Mouse (Mus musculus) midbrain, embryonic 11.5 days (tissue): ENCODE measurements around the gene Hspb6. TPM values are rescaled to one million over a fixed set of nuclear protein-coding genes. Genes with fewer than 3 reads are reported as not detected.

ENCODE experiments used
- ATAC-seq: fragments of 200-750 bp; cut with Nextera tagmentation; 2 replicates; pipeline ENCODE4 v1.8.0; 2017; ENCODE audit warnings: moderate TSS enrichment, moderate library complexity; ENCODE audit not compliant: low FRiP score
- DNase-seq: peaks from one replicate; pipeline ENCODE4 v3.0.0; 2015; ENCODE audit warnings: low spot score; ENCODE audit errors: missing footprints
- H3K27ac ChIP-seq: fragments of 300-500 bp; sonication (generic); 2 replicates; pipeline ENCODE4 v1.5.1; 2014; ENCODE audit warnings: low read depth, low read length
- H3K27me3 ChIP-seq: fragments of 300-500 bp; sonication (generic); 2 replicates; pipeline ENCODE4 v1.6.1; 2014; ENCODE audit warnings: mild to moderate bottlenecking, low read length, moderate library complexity, mixed read lengths; ENCODE audit not compliant: control insufficient read depth, insufficient read depth
- H3K36me3 ChIP-seq: fragments of 300-500 bp; sonication (generic); 2 replicates; pipeline ENCODE4 v1.6.1; 2014; ENCODE audit warnings: mild to moderate bottlenecking, low read length, moderate library complexity, mixed read lengths; ENCODE audit not compliant: control insufficient read depth, insufficient read depth
- H3K4me1 ChIP-seq: fragments of 300-500 bp; sonication (generic); 2 replicates; pipeline ENCODE4 v1.6.1; 2014; ENCODE audit warnings: low read length; ENCODE audit not compliant: control insufficient read depth, insufficient read depth
- H3K4me2 ChIP-seq: fragments of 300-500 bp; sonication (generic); 2 replicates; pipeline ENCODE4 v1.6.1; 2014; ENCODE audit warnings: mild to moderate bottlenecking, moderate library complexity
- H3K4me3 ChIP-seq: fragments of 300-500 bp; sonication (generic); 2 replicates; pipeline ENCODE4 v1.5.1; 2014; ENCODE audit warnings: low read depth, low read length
- H3K9ac ChIP-seq: fragments of 300-500 bp; sonication (generic); 2 replicates; pipeline ENCODE4 v1.6.1; 2014; ENCODE audit warnings: low read length
- H3K9me3 ChIP-seq: fragments of 300-500 bp; sonication (generic); 2 replicates; pipeline ENCODE4 v1.6.1; 2016; ENCODE audit warnings: low read length; ENCODE audit not compliant: control insufficient read depth
- WGBS: fragments of 180-500 bp; shearing (Covaris S2); extraction: QIAGEN DNeasy Blood & Tissue Kit; methylation state at CpG from one replicate; pipeline ENCODE4 v1.1.7; 2014; 5-methylcytosine and 5-hydroxymethylcytosine counted together
- polyA plus RNA-seq: library from polyadenylated mRNA; unstranded; fragments of >200 nt; fragmentation: Nextera tagmentation; extraction: Ambion mirVana; gene quantifications from 2 replicates; pipeline ENCODE4 v1.2.1, GENCODE M21; 2014

Hspb6 gene
- 4.2 and 4.6 TPM in 2 replicates for polyA plus RNA-seq

DNA sequence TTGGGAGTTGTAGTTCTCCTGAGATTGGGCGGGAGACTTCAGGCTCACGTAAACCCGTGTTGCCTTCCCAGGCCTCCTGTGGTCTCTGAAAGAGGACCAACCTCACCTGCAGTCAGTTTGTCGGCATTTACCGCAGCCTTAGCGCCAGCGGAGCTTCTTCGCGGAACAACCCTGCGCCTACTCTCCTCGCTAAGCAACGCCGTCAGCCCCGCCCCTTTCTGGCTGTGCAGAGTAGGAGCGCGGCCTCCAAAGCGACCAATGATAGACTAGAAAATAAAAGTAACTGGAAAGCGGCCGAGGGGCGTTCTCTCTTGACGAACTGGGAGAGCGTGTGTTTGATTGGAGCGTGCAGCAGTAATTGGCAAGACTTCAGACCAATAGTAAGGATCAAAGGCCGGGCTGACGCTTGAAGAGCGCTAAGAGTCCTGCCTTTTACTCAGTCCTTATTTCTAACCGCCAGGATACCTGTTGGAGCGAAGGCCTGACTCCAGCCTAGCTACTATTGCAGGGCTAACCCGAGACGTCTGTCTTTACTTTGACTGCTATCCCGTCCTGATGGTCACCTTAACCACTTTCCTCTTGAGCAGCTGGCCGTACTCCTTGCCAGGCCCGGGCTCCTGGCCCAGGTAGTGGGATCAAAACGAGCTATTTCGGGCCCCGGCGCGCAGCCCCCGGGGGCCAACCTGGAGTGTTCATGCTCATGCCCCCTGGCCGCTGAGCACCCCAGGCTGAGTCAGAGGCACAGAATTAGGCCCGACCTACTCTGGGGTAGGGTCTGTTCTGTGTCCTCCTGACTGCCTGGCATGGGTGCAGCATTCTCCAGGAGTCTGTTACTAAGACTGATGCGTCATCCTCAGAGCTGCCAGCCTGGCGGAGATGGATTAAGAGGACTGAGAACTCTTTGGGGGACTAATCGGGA is at the start of gene Hspb6, which contains the start of gene Proser3:
Gene Hspb6 (plus strand): TSS at position 77 of the 919 bp plus-strand sequence.
Gene Proser3 (minus strand): TSS at position 198 of the 919 bp plus-strand sequence.
- Histone ChIP-seq H3K4me3 (peak within 1 kb of the TSS; percentile 49), H3K36me3 (peaks cover 14% of the 10 kb centered on the region; the same call in 1 of the 2 replicates), H3K9me3 (no peaks in the 10 kb centered on the region), H3K4me1 (peaks cover 12% of the 10 kb centered on the region), H3K4me2 (peak within 1 kb of the TSS; percentile 93), H3K9ac (peak within 1 kb of the TSS; percentile 72), H3K27me3 (no peaks in the 10 kb centered on the region), H3K27ac (peak within 1 kb of the TSS; percentile 70)
- peak; percentile 94 for ATAC-seq
- DNase-seq, result peak; percentile 99
- WGBS, result 1% methylated on average over 44 of the region's 44 CpGs

DNA sequence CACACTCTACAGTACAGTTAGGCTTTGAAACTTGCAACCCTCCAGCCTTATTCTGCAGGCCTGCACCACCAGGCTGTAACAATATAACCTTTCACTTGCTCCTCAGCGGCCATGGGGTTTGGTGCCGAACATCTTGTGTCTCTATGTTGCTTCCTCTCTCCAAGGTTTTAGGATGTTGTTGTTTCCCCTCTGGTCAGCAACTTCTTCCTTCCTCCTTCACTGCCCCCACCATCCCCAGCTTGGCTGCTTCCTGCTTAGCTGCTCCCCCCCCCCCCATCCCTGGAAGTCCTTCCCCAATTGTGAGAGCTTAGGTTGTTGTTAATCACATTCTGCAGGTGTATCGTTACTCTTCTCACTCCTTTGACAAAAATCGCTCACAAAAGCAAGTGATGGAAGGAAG is 43.9 kb upstream of the Hspb6 start:
- Histone ChIP-seq H3K4me3 (no peak overlapping the region), H3K9ac (no peak overlapping the region), H3K4me1 (no peaks in the 10 kb centered on the region), H3K27ac (no peak overlapping the region), H3K9me3 (no peaks in the 10 kb centered on the region), H3K27me3 (no peaks in the 10 kb centered on the region), H3K36me3 (no peaks in the 10 kb centered on the region), H3K4me2 (no peak overlapping the region)
- no peak for DNase-seq
- WGBS, result 71% methylated on average over 4 of the region's 4 CpGs
- no peak for ATAC-seq

DNA sequence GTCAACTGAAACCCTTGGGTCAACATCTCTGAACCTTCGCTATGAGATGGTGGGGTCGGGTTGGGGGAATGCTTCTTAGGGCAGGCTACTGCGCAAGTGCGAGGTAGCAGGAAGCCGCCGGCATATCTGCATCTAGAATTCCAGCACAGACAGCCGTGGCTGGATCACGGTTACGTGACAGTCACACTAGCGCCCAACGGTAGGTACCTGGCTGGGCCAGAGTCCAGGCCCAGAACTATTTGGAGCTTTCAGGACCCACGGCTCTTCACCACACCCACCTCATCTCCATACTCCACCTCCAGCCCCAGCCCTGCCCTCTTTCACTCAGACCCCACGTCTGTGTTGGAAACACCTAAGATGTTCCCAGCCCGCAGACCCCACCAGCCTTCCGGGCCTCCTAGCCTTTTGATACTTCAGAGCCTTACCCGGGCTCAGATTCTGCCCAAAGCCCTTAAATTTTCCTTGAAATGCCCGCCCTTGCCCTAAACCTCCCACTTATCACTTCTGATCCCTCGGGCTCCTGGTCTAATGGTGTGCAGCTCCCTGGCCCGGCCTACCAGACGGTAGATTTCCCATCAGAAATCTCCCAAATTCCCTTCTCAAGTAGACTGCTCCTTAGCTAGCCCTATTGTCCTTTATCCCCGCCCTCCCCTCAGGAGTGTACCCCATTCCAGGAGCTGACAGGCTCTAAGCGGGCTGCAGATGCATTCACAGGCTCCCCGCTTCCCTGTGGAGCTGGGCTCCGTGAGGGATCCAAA is 36.8 kb upstream of the Hspb6 start:
- Histone ChIP-seq H3K9ac (no peak overlapping the region), H3K27ac (no peak overlapping the region), H3K4me2 (no peak overlapping the region), H3K4me3 (no peak overlapping the region), H3K36me3 (no peaks in the 10 kb centered on the region), H3K27me3 (no peaks in the 10 kb centered on the region), H3K9me3 (no peaks in the 10 kb centered on the region), H3K4me1 (no peaks in the 10 kb centered on the region)
- ATAC-seq (no peak), DNase-seq (no peak)
- 58% methylated on average over 24 of the region's 24 CpGs for WGBS

DNA sequence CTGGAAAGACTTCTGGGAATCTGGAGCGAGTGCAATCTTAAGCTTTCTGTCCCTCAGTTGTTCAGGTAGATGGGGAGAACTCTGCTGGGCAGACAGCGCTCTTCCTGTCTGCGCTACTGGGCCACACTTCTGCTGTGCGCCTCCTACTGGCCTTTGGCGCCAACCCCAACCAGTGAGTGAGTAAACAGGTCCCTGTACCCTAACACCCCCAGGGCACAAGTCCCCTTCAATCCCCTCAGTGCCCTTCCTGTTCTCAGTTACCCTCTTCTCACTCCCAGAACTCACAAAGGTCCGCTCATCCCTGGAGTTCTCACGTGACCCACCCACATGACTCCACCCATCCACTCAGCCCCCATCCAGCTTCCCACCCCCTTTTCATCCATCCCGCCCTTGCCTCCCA is 33.7 kb upstream of the Hspb6 start:
- DNase-seq (no peak), ATAC-seq (no peak)
- Histone ChIP-seq H3K9me3 (no peaks in the 10 kb centered on the region), H3K36me3 (peaks cover under 1% of the 10 kb centered on the region; the same call in 1 of the 2 replicates), H3K27me3 (no peaks in the 10 kb centered on the region), H3K4me2 (no peak overlapping the region), H3K4me3 (no peak overlapping the region), H3K9ac (no peak overlapping the region), H3K4me1 (no peaks in the 10 kb centered on the region), H3K27ac (no peak overlapping the region)
- WGBS, result 40% methylated on average over 8 of the region's 8 CpGs

DNA sequence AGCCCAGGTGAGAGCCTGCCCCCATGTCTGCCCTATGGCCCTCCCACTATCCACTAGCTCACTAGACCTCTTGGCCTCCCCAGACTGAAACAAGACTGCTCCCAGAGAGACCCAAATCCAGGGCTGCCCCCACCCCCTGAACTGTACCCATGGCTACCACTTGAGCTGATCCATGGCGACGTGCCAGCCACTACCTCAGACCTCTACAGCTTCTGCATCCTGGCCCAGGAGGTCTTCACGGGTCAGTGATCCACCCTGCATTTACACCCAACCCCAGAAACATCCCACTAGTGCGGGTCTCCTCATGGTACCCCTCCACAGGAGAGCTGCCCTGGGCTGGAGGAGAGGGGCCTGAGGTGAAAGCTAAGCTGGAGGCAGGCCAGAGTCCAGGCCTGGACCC is 31.6 kb upstream of the Hspb6 start:
- Histone ChIP-seq H3K9ac (no peak overlapping the region), H3K4me3 (no peak overlapping the region), H3K9me3 (no peaks in the 10 kb centered on the region), H3K4me2 (no peak overlapping the region), H3K4me1 (no peaks in the 10 kb centered on the region), H3K36me3 (peaks cover 15% of the 10 kb centered on the region; the same call in 1 of the 2 replicates), H3K27ac (no peak overlapping the region), H3K27me3 (no peaks in the 10 kb centered on the region)
- ATAC-seq (peak; percentile 47), DNase-seq (no peak)
- 51% methylated on average over 4 of the region's 4 CpGs for WGBS

DNA sequence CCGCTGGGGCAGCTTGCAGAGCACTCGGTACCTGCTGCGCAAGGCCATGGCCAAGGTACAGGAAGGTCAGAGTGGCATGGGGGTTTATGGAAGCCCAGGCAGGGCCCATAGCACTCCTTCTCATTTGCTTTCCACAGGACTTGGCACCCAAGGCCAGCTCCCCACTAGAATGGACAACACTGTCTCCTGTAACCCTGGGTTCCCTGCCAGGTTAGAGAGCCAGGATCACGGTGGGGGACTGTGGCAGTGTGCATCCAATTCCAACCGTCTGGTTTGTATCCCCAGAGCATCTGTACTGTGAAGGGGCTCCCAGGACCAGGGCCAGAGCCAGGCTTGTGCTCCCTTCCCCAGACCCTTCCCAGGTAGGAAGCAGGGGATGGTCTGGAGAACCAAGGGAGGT is 31.1 kb upstream of the Hspb6 start:
- H3K4me1 ChIP-seq, result no peaks in the 10 kb centered on the region
- no peak overlapping the region for H3K4me3 ChIP-seq
- no peak overlapping the region for H3K9ac ChIP-seq
- H3K4me2 ChIP-seq, result no peak overlapping the region
- 70% methylated on average over 5 of the region's 5 CpGs for WGBS
- ATAC-seq, result no peak
- no peak for DNase-seq
- no peaks in the 10 kb centered on the region for H3K9me3 ChIP-seq
- no peaks in the 10 kb centered on the region for H3K27me3 ChIP-seq
- no peak overlapping the region for H3K27ac ChIP-seq
- peaks cover 19% of the 10 kb centered on the region; the same call in 1 of the 2 replicates for H3K36me3 ChIP-seq

DNA sequence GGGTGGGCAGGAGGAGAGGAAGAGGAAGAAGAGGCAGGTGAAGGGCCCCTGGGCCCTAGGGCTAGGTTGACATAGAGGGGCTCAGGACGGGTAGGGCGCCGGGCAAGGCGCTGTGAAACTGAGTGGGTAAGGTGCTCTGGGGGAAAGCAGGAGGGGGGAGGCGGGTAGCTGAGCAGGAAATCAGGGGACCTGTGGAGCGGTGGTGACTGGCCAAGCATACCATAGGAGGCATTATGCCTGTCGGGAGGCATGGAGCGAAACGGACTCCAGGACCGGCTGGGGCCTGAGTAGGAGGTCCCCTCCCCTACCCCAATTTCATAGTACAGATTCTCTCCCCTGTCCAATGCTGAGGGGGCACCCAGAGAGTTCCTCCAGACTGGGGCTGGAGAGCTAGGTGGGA is 29.1 kb upstream of the Hspb6 start:
- H3K27me3 ChIP-seq, result no peaks in the 10 kb centered on the region
- no peak overlapping the region for H3K4me3 ChIP-seq
- ATAC-seq, result no peak
- no peak for DNase-seq
- 88% methylated on average over 10 of the region's 10 CpGs for WGBS
- no peaks in the 10 kb centered on the region for H3K4me1 ChIP-seq
- no peak overlapping the region for H3K9ac ChIP-seq
- no peak overlapping the region for H3K4me2 ChIP-seq
- H3K27ac ChIP-seq, result no peak overlapping the region
- H3K9me3 ChIP-seq, result no peaks in the 10 kb centered on the region
- H3K36me3 ChIP-seq, result peaks cover 32% of the 10 kb centered on the region

DNA sequence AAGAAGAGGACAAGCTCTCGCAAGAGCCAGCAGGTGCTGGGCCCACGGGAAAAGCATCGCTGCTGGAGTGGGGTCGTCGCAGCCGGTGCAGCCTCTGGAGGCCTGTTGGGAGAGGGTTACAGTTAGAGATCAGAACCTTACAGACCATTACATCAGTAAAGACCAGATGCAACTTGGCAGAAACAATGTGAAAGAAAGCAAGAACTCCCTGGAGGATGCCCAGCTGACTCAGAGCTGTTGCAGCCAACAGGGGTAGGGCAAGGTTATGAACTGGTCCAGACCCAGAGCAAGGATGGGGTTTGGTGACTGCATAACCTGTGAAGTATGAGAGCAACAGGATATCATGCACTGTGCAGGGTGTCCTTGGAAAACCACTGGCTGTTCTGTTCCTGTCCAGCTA is 27.5 kb upstream of the Hspb6 start:
- no peak overlapping the region for H3K9ac ChIP-seq
- no peak overlapping the region for H3K27ac ChIP-seq
- H3K9me3 ChIP-seq, result no peaks in the 10 kb centered on the region
- WGBS, result 82% methylated on average over 6 of the region's 6 CpGs
- H3K4me3 ChIP-seq, result no peak overlapping the region
- peaks cover 42% of the 10 kb centered on the region for H3K36me3 ChIP-seq
- ATAC-seq (no peak), DNase-seq (no peak)
- no peaks in the 10 kb centered on the region for H3K27me3 ChIP-seq
- H3K4me1 ChIP-seq, result no peaks in the 10 kb centered on the region
- H3K4me2 ChIP-seq, result no peak overlapping the region

DNA sequence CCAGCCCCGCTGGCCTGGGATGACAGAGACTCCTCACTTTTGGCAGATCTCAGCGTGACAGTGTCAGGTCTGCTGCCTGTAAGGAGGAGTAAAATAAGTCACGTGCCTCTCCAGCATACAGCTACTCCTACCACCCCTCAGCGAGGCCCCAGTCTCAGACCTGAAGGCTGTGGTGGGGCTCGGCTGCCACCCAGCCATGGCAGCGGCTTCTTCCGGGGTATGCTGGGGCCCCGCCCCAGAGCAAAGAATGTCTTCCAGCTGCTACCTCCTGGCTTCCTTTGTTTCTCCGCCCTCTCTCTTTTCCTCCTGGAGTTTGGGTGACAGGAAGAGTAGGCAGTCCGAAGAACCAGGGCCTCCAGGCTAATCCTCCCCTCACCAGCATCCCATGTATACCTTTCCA is 26.0 kb upstream of the Hspb6 start:
- ATAC-seq (no peak), DNase-seq (no peak)
- WGBS, result 38% methylated on average over 10 of the region's 10 CpGs
- Histone ChIP-seq H3K27me3 (no peaks in the 10 kb centered on the region), H3K36me3 (peaks cover 49% of the 10 kb centered on the region), H3K4me1 (no peaks in the 10 kb centered on the region), H3K27ac (no peak overlapping the region), H3K9ac (no peak overlapping the region), H3K4me2 (no peak overlapping the region), H3K9me3 (no peaks in the 10 kb centered on the region), H3K4me3 (no peak overlapping the region)
